Comparison of ENCODE assay signal across 31 mouse cellular contexts in genomic region chr13:54193580-54193979, GRCm38 (mm10). TPM values are rescaled to one million over a fixed set of nuclear protein-coding genes. Genes with fewer than 3 reads are reported as not detected.
A peak's percentile ranks its signal among the peaks of the same experiment; 100 is the strongest.
DNase-seq lines count a peak whose midpoint lies in the region; ATAC-seq and TF ChIP-seq lines count a peak whose summit lies in the region.
"Had no signal": no experiment of that assay in that cellular context is flagged by ENCODE, and none has a peak within 500 bp of the region (broad histone marks: within the 10 kb centered on the region; RNA-seq: fewer than 3 reads in every experiment).

No protein-coding gene starts in this region.

- no peaks in the 10 kb centered on the region for H3K9me3 ChIP-seq in heart, embryonic 12.5 days (replicated peaks)
- no peaks in the 10 kb centered on the region for H3K9me3 ChIP-seq in lung, embryonic 14.5 days (ENCODE audit: low read depth, low read length)
- no peaks in the 10 kb centered on the region for H3K9me3 ChIP-seq in stomach, postnatal 0 days (ENCODE audit: control insufficient read depth, low read length)
- H3K9me3 ChIP-seq: embryonic facial prominence, embryonic 12.5 days; heart, embryonic 10.5 days; hindbrain, embryonic 12.5 days; intestine, embryonic 15.5 days; liver, embryonic 15.5 days; neural tube, embryonic 15.5 days had no signal

- no peak overlapping the region for H3K9ac ChIP-seq in heart, embryonic 12.5 days
- no peak overlapping the region for H3K9ac ChIP-seq in lung, embryonic 14.5 days
- no peak overlapping the region for H3K9ac ChIP-seq in stomach, postnatal 0 days (ENCODE audit: low read length)
- H3K9ac ChIP-seq: embryonic facial prominence, embryonic 12.5 days; hindbrain, embryonic 12.5 days; intestine, embryonic 15.5 days; liver, embryonic 15.5 days; neural tube, embryonic 15.5 days had no signal

- no peak overlapping the region for H3K27ac ChIP-seq in heart, embryonic 12.5 days (ENCODE audit: poor library complexity, severe bottlenecking)
- H3K27ac ChIP-seq in lung, embryonic 14.5 days (ENCODE audit: low read depth): no peak overlapping the region
- H3K27ac ChIP-seq in brown adipose tissue, adult 24 weeks (replicated peaks; ENCODE audit: low read depth, low read length): peak overlapping the region; percentile 41; the same call in 1 of the 2 replicates
- H3K27ac ChIP-seq in stomach, postnatal 0 days (replicated peaks): no peak overlapping the region
- H3K27ac ChIP-seq: embryonic facial prominence, embryonic 12.5 days; heart, embryonic 10.5 days; hindbrain, embryonic 12.5 days; hindbrain, postnatal 0 days; intestine, embryonic 15.5 days; liver, embryonic 15.5 days; neural tube, embryonic 15.5 days had no signal

- no peak for ATAC-seq in heart, embryonic 12.5 days (ENCODE audit: insufficient number of reproducible peaks, low FRiP score)
- ATAC-seq in lung, embryonic 14.5 days (ENCODE audit: insufficient read depth): no peak; the same call in 1 of the 2 replicates
- 0 out of 2 replicates have a peak, but pooled peaks have one; percentile 32 for ATAC-seq in stomach, postnatal 0 days (ENCODE audit: low FRiP score, low TSS enrichment)
- ATAC-seq: activated CD4-positive, CD25-positive, alpha-beta regulatory T cell, adult 4 months; forebrain, embryonic 14.5 days; hindbrain, postnatal 0 days; intestine, embryonic 15.5 days had no signal

- peaks cover 55% of the 10 kb centered on the region for H3K27me3 ChIP-seq in heart, embryonic 12.5 days (replicated peaks)
- peaks cover 11% of the 10 kb centered on the region for H3K27me3 ChIP-seq in lung, embryonic 14.5 days (ENCODE audit: insufficient read depth, low read length)
- H3K27me3 ChIP-seq in stomach, postnatal 0 days (ENCODE audit: control insufficient read depth, insufficient read depth, low read length): no peaks in the 10 kb centered on the region

- H3K4me2 ChIP-seq in heart, embryonic 12.5 days: no peak overlapping the region
- H3K4me2 ChIP-seq in lung, embryonic 14.5 days: no peak overlapping the region
- no peak overlapping the region for H3K4me2 ChIP-seq in stomach, postnatal 0 days (replicated peaks; ENCODE audit: low read depth)
- H3K4me2 ChIP-seq: embryonic facial prominence, embryonic 12.5 days; hindbrain, embryonic 12.5 days; intestine, embryonic 15.5 days; liver, embryonic 15.5 days had no signal

- 47% methylated on average over 5 of the region's 5 CpGs for WGBS in heart, embryonic 12.5 days
- WGBS in lung, embryonic 14.5 days: 35% methylated on average over 5 of the region's 5 CpGs
- WGBS in stomach, postnatal 0 days: 25% methylated on average over 5 of the region's 5 CpGs

- no peak for TF ChIP-seq CTCF in lung, embryonic 14.5 days (IDR thresholded peaks at IDR 0.05; ENCODE audit: low read depth)
- TF ChIP-seq CTCF in stomach, postnatal 0 days (IDR thresholded peaks at IDR 0.05; ENCODE audit: low read depth): no peak

- H3K4me3 ChIP-seq in heart, embryonic 12.5 days: no peak overlapping the region
- H3K4me3 ChIP-seq in lung, embryonic 14.5 days (ENCODE audit: low read depth, low read length): no peak overlapping the region
- peak overlapping the region; percentile 65 for H3K4me3 ChIP-seq in brown adipose tissue, adult 24 weeks (ENCODE audit: insufficient read depth, low read depth, low read length)
- H3K4me3 ChIP-seq in stomach, postnatal 0 days (ENCODE audit: low read depth, low read length): no peak overlapping the region
- H3K4me3 ChIP-seq: embryonic facial prominence, embryonic 12.5 days; heart, embryonic 10.5 days; hindbrain, embryonic 12.5 days; intestine, embryonic 15.5 days; liver, embryonic 15.5 days; neural tube, embryonic 15.5 days had no signal

- TF ChIP-seq EP300 in stomach, postnatal 0 days (optimal IDR thresholded peaks at IDR 0.05): no peak

- DNase-seq in heart, adult 11 months: peak; percentile 91
- DNase-seq in lung, embryonic 14.5 days: peak; percentile 25
- DNase-seq in lung, postnatal 10 days: no peak
- no peak for DNase-seq in stomach, postnatal 0 days (ENCODE audit: low spot score)
- DNase-seq in adrenal gland, adult (ENCODE audit: inconsistent age in 2 of 2, low spot score in 1 of 2): no peak
- DNase-seq: adrenal gland, adult 8-10 months; cerebellum, adult 11 months; cerebellum, adult 9-10 months; cerebellum, postnatal 36 days; embryo, embryonic 11 days; gastrocnemius, postnatal 14 days; heart, postnatal 36 days; kidney, adult 9 months; kidney, postnatal 14 days; liver; midbrain, embryonic 14.5 days; right cerebral cortex, postnatal 25 days; thymus, postnatal 4 days had no signal

- H3K4me1 ChIP-seq in heart, embryonic 12.5 days (replicated peaks): peaks cover 11% of the 10 kb centered on the region
- no peaks in the 10 kb centered on the region for H3K4me1 ChIP-seq in lung, embryonic 14.5 days (ENCODE audit: insufficient read depth)
- H3K4me1 ChIP-seq in brown adipose tissue, adult 24 weeks (ENCODE audit: control insufficient read depth, insufficient read depth, insufficient read length, low read length): peaks cover 5% of the 10 kb centered on the region
- no peaks in the 10 kb centered on the region for H3K4me1 ChIP-seq in stomach, postnatal 0 days (replicated peaks; ENCODE audit: control insufficient read depth, insufficient read depth)
- H3K4me1 ChIP-seq: liver, embryonic 15.5 days had no signal

- H3K36me3 ChIP-seq in heart, embryonic 12.5 days: no peaks in the 10 kb centered on the region
- no peaks in the 10 kb centered on the region for H3K36me3 ChIP-seq in lung, embryonic 14.5 days (ENCODE audit: insufficient read depth)
- no peaks in the 10 kb centered on the region for H3K36me3 ChIP-seq in stomach, postnatal 0 days (ENCODE audit: control insufficient read depth, insufficient read depth, low read length)
- H3K36me3 ChIP-seq: embryonic facial prominence, embryonic 12.5 days; heart, embryonic 10.5 days; hindbrain, embryonic 12.5 days; intestine, embryonic 15.5 days; liver, embryonic 15.5 days; neural tube, embryonic 15.5 days had no signal

RNA-seq across cellular contexts. Expression of gene Hrh2, which starts 1.7 kb away (rescaled TPM):
- not detected in 2 replicates for polyA plus RNA-seq in heart, embryonic 12.5 days (2016; fragmentation: Nextera tagmentation; extraction: Ambion mirVana)
- polyA plus RNA-seq in lung, embryonic 14.5 days (2014; fragmentation: Nextera tagmentation; extraction: Ambion mirVana): 0.15 TPM in 1 of 2 replicates, not detected in the other
- 0.63 and 0.87 TPM in 2 replicates for polyA plus RNA-seq in brown adipose tissue, adult 24 weeks (2012; ENCODE audit: insufficient read depth, insufficient read length, missing spikeins)
- 2.6 and 3.6 TPM in 2 replicates for polyA plus RNA-seq in stomach, postnatal 0 days (2015; fragmentation: Nextera tagmentation; extraction: Ambion mirVana)
- polyA plus RNA-seq: C2C12; limb, embryonic 11.5 days had no signal

Comparison
In these comparisons a context has a peak if more than half of its experiments do, and no peak if none do; other contexts are left out.
1. DNase-seq: peak in heart, adult 11 months (single experiment) and lung, embryonic 14.5 days (single experiment); none in lung, postnatal 10 days (single experiment), stomach, postnatal 0 days (single experiment) and adrenal gland, adult (0 of 2).